Mouse (Mus musculus) embryonic facial prominence, embryonic 15.5 days (tissue): ENCODE results near the gene Fam126a. TPM values are rescaled to one million over a fixed set of nuclear protein-coding genes. Genes with fewer than 3 reads are reported as not detected.

Experiments used
- ATAC-seq: fragments of 200-750 bp; cut with Nextera tagmentation; 2 replicates; pipeline ENCODE4 v1.8.0; 2017; ENCODE audit warnings: low read depth, moderate TSS enrichment; ENCODE audit not compliant: insufficient number of reproducible peaks, low FRiP score, low TSS enrichment
- H3K27ac ChIP-seq: fragments of 300-500 bp; sonication (generic); replicated peaks from 2 replicates; pipeline ENCODE4 v1.5.1; 2015; ENCODE audit warnings: mild to moderate bottlenecking, inconsistent platforms
- H3K27me3 ChIP-seq: fragments of 300-500 bp; sonication (generic); 2 replicates; pipeline ENCODE4 v1.6.1; 2015; ENCODE audit warnings: inconsistent platforms
- H3K36me3 ChIP-seq: fragments of 300-500 bp; sonication (generic); 2 replicates; pipeline ENCODE4 v1.6.1; 2015; ENCODE audit warnings: mild to moderate bottlenecking, inconsistent platforms
- H3K4me1 ChIP-seq: fragments of 300-500 bp; sonication (generic); 2 replicates; pipeline ENCODE4 v1.6.1; 2015; ENCODE audit warnings: inconsistent platforms
- H3K4me2 ChIP-seq: fragments of 300-500 bp; sonication (generic); replicated peaks from 2 replicates; pipeline ENCODE4 v1.6.1; 2015; ENCODE audit warnings: mild to moderate bottlenecking, inconsistent platforms
- H3K4me3 ChIP-seq: fragments of 300-500 bp; sonication (generic); replicated peaks from 2 replicates; pipeline ENCODE4 v1.5.1; 2015; ENCODE audit warnings: mild to moderate bottlenecking, inconsistent platforms
- H3K9ac ChIP-seq: fragments of 300-500 bp; sonication (generic); 2 replicates; pipeline ENCODE4 v1.6.1; 2015; ENCODE audit warnings: inconsistent platforms
- H3K9me3 ChIP-seq: fragments of 300-500 bp; sonication (generic); replicated peaks from 2 replicates; pipeline ENCODE4 v1.6.1; 2016; ENCODE audit warnings: inconsistent platforms
- WGBS: fragments of 180-500 bp; shearing (Covaris S2); methylation state at CpG from one replicate; pipeline ENCODE4 v1.1.7; 2015; 5-methylcytosine and 5-hydroxymethylcytosine counted together
- polyA plus RNA-seq: library from polyadenylated mRNA; unstranded; fragments of >200 nt; fragmentation: Nextera tagmentation; extraction: Ambion mirVana; gene quantifications from 2 replicates; pipeline ENCODE4 v1.2.1, GENCODE M21; 2015

Fam126a gene
- polyA plus RNA-seq, 1 experiment from 2014 or later: 25.4 TPM

DNA sequence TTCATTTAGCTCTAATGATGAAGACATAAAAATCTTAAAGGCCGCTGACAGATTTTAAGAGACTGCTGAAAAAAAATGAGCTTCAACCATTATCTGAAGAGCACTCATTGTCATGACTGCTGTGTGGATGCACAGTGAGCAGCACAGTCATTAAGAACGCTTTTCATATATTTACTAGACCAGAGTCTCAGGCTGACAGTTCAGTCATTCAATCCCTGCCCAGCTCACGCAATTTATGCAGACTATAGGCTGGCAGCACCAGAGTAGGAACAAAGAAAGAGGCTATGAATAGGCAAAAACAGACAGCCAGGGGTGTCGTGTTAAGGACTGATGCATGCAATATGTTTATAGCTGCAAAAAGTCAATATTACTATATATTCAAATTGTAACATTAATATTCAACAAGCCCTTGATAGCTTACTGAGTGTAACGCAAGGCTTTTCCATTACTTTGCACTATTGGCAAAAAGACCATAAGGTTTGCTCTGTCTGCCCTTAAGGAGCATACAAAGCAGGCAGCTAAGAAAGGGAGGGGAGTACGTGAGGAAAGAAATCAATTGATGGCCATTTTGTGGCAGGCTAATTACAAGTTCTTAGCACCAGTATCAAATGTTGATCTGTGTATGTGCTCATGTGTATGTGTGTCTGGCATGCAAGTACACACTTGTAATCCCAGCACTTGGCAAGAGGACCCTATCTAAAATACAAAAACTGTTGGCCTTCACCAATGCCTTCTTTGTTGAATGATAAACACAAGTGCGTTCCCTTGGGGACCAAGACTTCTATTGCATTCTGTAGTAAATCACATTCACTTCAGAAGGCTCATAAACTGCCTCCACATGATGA lies 10.9 kb downstream of the Fam126a start:
- ATAC-seq: no peak
- H3K36me3 ChIP-seq: no peaks in the 10 kb centered on the region
- no peak overlapping the region for H3K9ac ChIP-seq
- no peak overlapping the region for H3K4me3 ChIP-seq
- no peaks in the 10 kb centered on the region for H3K9me3 ChIP-seq
- H3K4me2 ChIP-seq: no peak overlapping the region
- H3K27ac ChIP-seq: no peak overlapping the region
- no peaks in the 10 kb centered on the region for H3K4me1 ChIP-seq
- 78% methylated on average over 7 of the region's 7 CpGs for WGBS
- H3K27me3 ChIP-seq: no peaks in the 10 kb centered on the region

DNA sequence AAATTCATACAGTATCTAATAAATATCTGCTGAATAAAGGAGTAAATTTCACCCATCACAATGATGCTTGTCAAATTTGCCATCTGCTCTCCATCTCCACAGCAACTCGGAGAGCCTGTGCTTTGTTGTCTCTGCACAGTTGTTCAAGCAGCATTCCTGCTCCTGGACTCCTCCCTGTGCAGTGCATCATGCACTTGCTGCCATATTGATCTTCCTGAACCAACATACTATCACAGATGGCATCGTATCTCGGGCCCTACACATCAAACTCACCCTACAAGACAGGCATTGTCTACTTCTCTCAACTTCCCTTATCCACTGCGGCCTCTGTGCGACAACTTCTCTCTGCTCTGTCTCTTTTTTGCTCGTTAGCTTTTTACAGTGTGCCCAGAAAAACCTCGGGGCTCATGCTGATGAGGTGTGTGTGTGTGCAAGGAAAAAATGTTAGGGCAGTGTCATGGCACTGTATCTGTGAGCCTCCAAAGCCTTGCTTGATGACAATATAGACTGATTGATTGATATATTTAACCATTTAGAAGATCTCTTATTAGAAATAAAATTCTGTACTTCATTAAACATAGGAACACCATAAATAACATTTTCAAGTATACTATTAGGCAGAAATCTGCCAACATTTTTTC lies 11.7 kb downstream of the Fam126a start:
- no peak overlapping the region for H3K4me3 ChIP-seq
- no peak overlapping the region for H3K27ac ChIP-seq
- H3K36me3 ChIP-seq: no peaks in the 10 kb centered on the region
- no peak overlapping the region for H3K4me2 ChIP-seq
- H3K27me3 ChIP-seq: no peaks in the 10 kb centered on the region
- no peak for ATAC-seq
- no peaks in the 10 kb centered on the region for H3K4me1 ChIP-seq
- no peak overlapping the region for H3K9ac ChIP-seq
- H3K9me3 ChIP-seq: no peaks in the 10 kb centered on the region
- WGBS: 80% methylated on average over 7 of the region's 7 CpGs

DNA sequence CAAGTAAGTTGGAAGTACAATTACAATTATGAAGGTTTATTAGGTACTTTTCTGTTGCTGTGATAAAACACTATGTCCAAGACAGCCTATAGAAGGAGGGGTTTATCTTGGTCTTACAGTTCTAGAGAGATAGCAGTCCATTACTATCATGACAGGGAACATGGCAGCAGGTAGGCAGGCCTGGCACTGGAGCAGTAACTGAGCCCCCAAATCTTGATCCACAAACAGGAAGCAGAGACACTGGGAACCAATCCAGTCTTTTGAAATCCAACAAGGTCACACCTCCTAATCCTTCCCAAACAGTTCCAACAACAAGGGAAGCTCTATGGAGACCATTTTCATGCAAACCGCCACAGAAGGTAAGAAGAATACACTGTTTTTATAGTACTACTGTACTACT lies 13.6 kb downstream of the Fam126a start:
- H3K36me3 ChIP-seq: no peaks in the 10 kb centered on the region
- no peak overlapping the region for H3K4me2 ChIP-seq
- 100% methylated on average over 1 of the region's 1 CpGs for WGBS
- no peaks in the 10 kb centered on the region for H3K9me3 ChIP-seq
- H3K4me1 ChIP-seq: no peaks in the 10 kb centered on the region
- H3K27ac ChIP-seq: no peak overlapping the region
- H3K4me3 ChIP-seq: no peak overlapping the region
- no peak for ATAC-seq
- no peak overlapping the region for H3K9ac ChIP-seq
- no peaks in the 10 kb centered on the region for H3K27me3 ChIP-seq

- Histone ChIP-seq H3K27me3 (no peaks in the 10 kb centered on the region), H3K9me3 (no peaks in the 10 kb centered on the region), H3K4me3 (no peak overlapping the region), H3K4me1 (no peaks in the 10 kb centered on the region), H3K27ac (no peak overlapping the region), H3K4me2 (no peak overlapping the region), H3K9ac (no peak overlapping the region), H3K36me3 (no peaks in the 10 kb centered on the region)
- WGBS: 78% methylated on average over 5 of the region's 5 CpGs
- ATAC-seq: no peak
Observed at GRCm38 (mm10) chr5:24013338-24014003, 17.0 kb downstream of the Fam126a start.

GRCm38 (mm10) chr5:23999083-23999671 lies 31.3 kb downstream of the Fam126a start:
- H3K9ac ChIP-seq: no peak overlapping the region
- peaks cover 5% of the 10 kb centered on the region; the same call in 1 of the 2 replicates for H3K36me3 ChIP-seq
- 0 out of 2 replicates have a peak, but pooled peaks cover 2% of the 10 kb centered on the region for H3K4me1 ChIP-seq
- WGBS: 62% methylated on average over 1 of the region's 1 CpGs
- no peak overlapping the region for H3K4me2 ChIP-seq
- ATAC-seq: no peak
- H3K9me3 ChIP-seq: no peaks in the 10 kb centered on the region
- no peaks in the 10 kb centered on the region for H3K27me3 ChIP-seq
- no peak overlapping the region for H3K27ac ChIP-seq
- H3K4me3 ChIP-seq: no peak overlapping the region

DNA sequence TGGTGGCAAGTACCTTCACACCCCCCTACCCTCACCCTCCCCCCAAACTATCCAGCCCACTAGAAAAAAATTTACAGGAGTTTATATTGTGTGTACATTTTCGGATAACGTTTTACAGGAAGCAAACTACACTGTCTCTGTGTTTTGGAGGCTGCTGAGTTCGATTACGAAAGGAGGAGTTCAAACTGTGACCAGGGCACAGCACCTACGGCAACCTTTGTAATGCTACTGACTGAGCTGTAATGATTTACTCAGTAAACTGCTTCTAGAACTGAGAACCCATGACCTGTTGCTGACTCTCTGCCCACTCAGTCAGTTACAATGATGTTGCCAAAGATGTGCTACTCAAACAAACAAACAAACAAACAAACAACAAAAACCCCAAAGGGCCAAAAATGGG lies 34.5 kb downstream of the Fam126a start:
- 80% methylated on average over 5 of the region's 5 CpGs for WGBS
- Histone ChIP-seq H3K9ac (no peak overlapping the region), H3K9me3 (no peaks in the 10 kb centered on the region), H3K36me3 (peaks cover 5% of the 10 kb centered on the region; the same call in 1 of the 2 replicates), H3K27ac (no peak overlapping the region), H3K4me2 (no peak overlapping the region), H3K4me1 (peaks cover 14% of the 10 kb centered on the region; the same call in 1 of the 2 replicates), H3K4me3 (no peak overlapping the region), H3K27me3 (no peaks in the 10 kb centered on the region)
- ATAC-seq: no peak

GRCm38 (mm10) chr5:23994929-23995328 lies 35.6 kb downstream of the Fam126a start:
- WGBS: 89% methylated on average over 3 of the region's 3 CpGs
- Histone ChIP-seq H3K36me3 (peaks cover 5% of the 10 kb centered on the region; the same call in 1 of the 2 replicates), H3K4me3 (no peak overlapping the region), H3K27me3 (no peaks in the 10 kb centered on the region), H3K9me3 (no peaks in the 10 kb centered on the region), H3K4me1 (peaks cover 14% of the 10 kb centered on the region; the same call in 1 of the 2 replicates), H3K4me2 (no peak overlapping the region), H3K27ac (no peak overlapping the region), H3K9ac (no peak overlapping the region)
- no peak for ATAC-seq

GRCm38 (mm10) chr5:23994231-23994630 lies 36.3 kb downstream of the Fam126a start:
- no peak for ATAC-seq
- H3K9ac ChIP-seq: no peak overlapping the region
- H3K4me1 ChIP-seq: peaks cover 14% of the 10 kb centered on the region; the same call in 1 of the 2 replicates
- no peaks in the 10 kb centered on the region for H3K27me3 ChIP-seq
- H3K36me3 ChIP-seq: peaks cover 5% of the 10 kb centered on the region; the same call in 1 of the 2 replicates
- H3K4me3 ChIP-seq: no peak overlapping the region
- no peaks in the 10 kb centered on the region for H3K9me3 ChIP-seq
- H3K4me2 ChIP-seq: no peak overlapping the region
- peak overlapping the region; percentile 58; the same call in 1 of the 2 replicates for H3K27ac ChIP-seq
- WGBS: 74% methylated on average over 2 of the region's 2 CpGs

DNA sequence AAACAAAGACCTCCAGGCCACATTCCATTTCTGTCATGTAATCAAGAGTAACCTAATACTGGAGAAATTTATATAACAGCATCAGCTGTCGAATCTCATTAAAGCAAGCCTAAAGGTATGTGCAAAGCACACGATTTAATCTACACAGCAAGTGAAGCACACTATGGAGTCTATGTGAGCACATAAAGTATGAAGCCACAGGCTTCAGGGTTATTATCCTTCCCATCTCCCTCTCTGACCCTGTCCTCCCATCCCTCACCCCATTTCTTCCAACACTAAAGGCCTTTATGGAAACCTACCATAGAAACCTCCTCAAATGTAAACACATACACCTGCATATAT lies 37.0 kb downstream of the Fam126a start:
- Histone ChIP-seq H3K27ac (peak overlapping the region; percentile 58), H3K4me1 (peaks cover 14% of the 10 kb centered on the region; the same call in 1 of the 2 replicates), H3K36me3 (peaks cover under 1% of the 10 kb centered on the region; the same call in 1 of the 2 replicates), H3K9me3 (no peaks in the 10 kb centered on the region), H3K27me3 (no peaks in the 10 kb centered on the region), H3K9ac (no peak overlapping the region), H3K4me3 (no peak overlapping the region), H3K4me2 (no peak overlapping the region)
- ATAC-seq: peak; percentile 24; the same call in 1 of the 2 replicates
- WGBS: 12% methylated on average over 2 of the region's 2 CpGs

DNA sequence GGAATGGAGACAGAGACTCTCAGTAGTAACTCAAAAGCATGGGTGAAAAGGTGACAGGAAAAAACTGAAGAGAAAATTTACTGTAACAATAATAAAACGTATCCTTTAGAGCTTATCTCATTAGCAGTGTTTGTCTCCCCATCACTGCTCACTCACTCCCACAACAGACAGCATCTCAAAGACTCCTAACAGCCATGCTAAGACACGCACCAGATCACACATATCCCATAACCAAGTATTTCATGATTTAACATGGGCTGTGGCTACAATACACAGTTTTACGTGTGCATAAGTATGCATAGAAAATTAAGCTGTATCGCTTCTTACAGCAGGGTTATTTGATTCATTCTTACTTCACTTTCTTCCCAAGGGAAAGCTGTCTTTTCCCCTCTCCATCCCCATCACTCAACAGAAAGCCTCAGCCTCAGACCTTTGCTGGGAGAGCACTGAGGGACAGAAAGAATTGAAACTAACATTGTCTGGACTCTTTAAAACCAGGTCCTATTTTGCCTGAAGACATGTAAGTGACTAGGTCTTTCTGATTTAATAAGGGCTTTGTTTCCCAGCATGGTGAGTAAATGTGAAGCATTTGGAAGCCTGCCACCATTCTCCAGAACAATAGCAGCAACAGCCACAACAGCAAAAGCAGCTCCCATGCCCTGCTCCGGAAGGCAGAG lies 37.5 kb downstream of the Fam126a start:
- Histone ChIP-seq H3K4me3 (no peak overlapping the region), H3K9ac (no peak overlapping the region), H3K27ac (peak overlapping the region; percentile 49), H3K9me3 (no peaks in the 10 kb centered on the region), H3K36me3 (no peaks in the 10 kb centered on the region), H3K4me1 (peaks cover 14% of the 10 kb centered on the region; the same call in 1 of the 2 replicates), H3K4me2 (no peak overlapping the region), H3K27me3 (no peaks in the 10 kb centered on the region)
- WGBS: 22% methylated on average over 5 of the region's 5 CpGs
- peak; percentile 70 for ATAC-seq
